ENCODE assay signal across 19 mouse cellular contexts in the genomic region with DNA sequence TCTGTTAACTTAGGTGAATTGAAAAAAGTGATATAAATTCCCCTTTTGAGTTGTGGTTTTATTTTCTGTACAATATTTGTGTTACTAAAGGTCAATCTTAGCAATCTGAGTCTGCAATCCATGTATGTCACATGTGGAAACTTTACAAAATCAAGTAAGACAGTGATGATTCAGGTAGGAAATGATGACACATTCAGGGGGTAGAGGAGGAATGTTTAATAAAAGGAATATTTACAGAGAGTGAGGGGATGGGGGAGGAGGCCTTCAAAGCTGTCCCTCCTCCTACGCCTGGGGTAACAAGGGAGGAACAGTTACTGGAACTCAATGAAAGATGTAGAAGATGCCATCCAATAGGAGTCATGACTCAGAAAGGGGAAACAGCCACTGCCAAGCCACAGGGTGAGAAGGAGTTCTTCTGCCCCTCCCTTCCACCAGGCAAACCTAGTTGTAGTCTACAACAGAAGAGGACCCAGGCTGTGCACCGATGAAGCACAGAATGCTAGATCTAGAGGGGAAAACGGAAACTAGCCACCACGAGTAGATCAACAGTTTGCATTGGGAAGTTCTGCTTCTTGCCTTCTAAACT. TPM values are rescaled to one million over a fixed set of nuclear protein-coding genes. Genes with fewer than 3 reads are reported as not detected.
DNase-seq lines count a peak whose midpoint lies in the region; ATAC-seq and TF ChIP-seq lines count a peak whose summit lies in the region.
"Had no signal": no experiment of that assay in that cellular context is flagged by ENCODE, and none has a peak within 500 bp of the region (broad histone marks: within the 10 kb centered on the region; RNA-seq: fewer than 3 reads in every experiment).

No protein-coding gene starts in this region.

- H3K4me3 ChIP-seq in left cerebral cortex, adult 2 months: no peak overlapping the region
- H3K4me3 ChIP-seq: embryonic facial prominence, embryonic 12.5 days; limb, embryonic 10.5 days; megakaryocyte, embryonic 14.5 days; neural tube, embryonic 12.5 days had no signal

- TF ChIP-seq CTCF in left cerebral cortex, adult 2 months (IDR thresholded peaks at IDR 0.05): no peak

- H3K27ac ChIP-seq in left cerebral cortex, adult 2 months: no peak overlapping the region
- H3K27ac ChIP-seq: embryonic facial prominence, embryonic 12.5 days; limb, embryonic 10.5 days; neural tube, embryonic 12.5 days had no signal

- ATAC-seq in inflammation-experienced regulatory T-cells, adult 6 months: peak; percentile 68

- intact Hi-C loops in left cerebral cortex, adult 2 months (cut with DNase I): no loop called here

- DNase-seq in 3134 (ENCODE audit: extremely low read depth, insufficient read length, low spot score) (peak; percentile 29), adipocyte (ENCODE audit: low spot score) (peak; percentile 37)
- peak; percentile 60 for DNase-seq in CD4-positive helper T cell, adult 2 months (ENCODE audit: low read depth, low spot score)
- DNase-seq in cerebellum, postnatal 25 days: no peak
- no peak for DNase-seq in layer of hippocampus, postnatal 36 days
- DNase-seq in left cerebral cortex, adult 2 months (ENCODE audit: extremely low spot score in 1 of 2, low spot score in 2 of 2): no peak
- DNase-seq: adrenal gland, adult 2 months; cerebellum, adult 11 months; cerebellum, postnatal 36 days; gastrocnemius, postnatal 25 days; kidney, postnatal 4 days; lung, embryonic 14.5 days; right cerebral cortex, postnatal 14 days had no signal

RNA-seq across cellular contexts. Expression of gene Ptger2, which starts 17.8 kb away (rescaled TPM):
- 10 to 100 TPM; 38.8 to 88.6 (median 61.0) TPM for polyA plus RNA-seq in inflammation-experienced regulatory T-cells, adult 6 months (2017; shearing (Covaris generic))
- total RNA-seq in layer of hippocampus, postnatal 36 days (2021): under 1 TPM; 0.18 to 0.32 TPM
- total RNA-seq in left cerebral cortex, adult 2 months (2021): under 1 TPM; 0.19 to 0.45 TPM
- polyA plus RNA-seq: heart, embryonic 11.5 days had no signal

Comparison
In these comparisons a context has a peak if more than half of its experiments do, and no peak if none do; other contexts are left out.
1. DNase-seq: peak in 3134 (single experiment), CD4-positive helper T cell, adult 2 months (single experiment) and adipocyte (single experiment); none in cerebellum, postnatal 25 days (0 of 2), layer of hippocampus, postnatal 36 days (0 of 2) and left cerebral cortex, adult 2 months (0 of 2).